Mouse (Mus musculus): Measurements from ENCODE around the gene Asap3. TPM values are rescaled to one million over a fixed set of nuclear protein-coding genes. Genes with fewer than 3 reads are reported as not detected.

The Asap3 gene
- total and polyA plus RNA-seq, 2 experiments from 2014 or later: 4.1 to 9.1 TPM

GRCm38 (mm10) chr4:136217063-136217462, 10.9 kb downstream of the Asap3 start:
- no peak for ATAC-seq
- no peak for TF ChIP-seq CTCF (IDR thresholded peaks at IDR 0.05; ENCODE audit: low read depth)
- no peaks in the 10 kb centered on the region for H3K27me3 ChIP-seq (ENCODE audit: insufficient read depth, low read length)
- H3K4me2 ChIP-seq (ENCODE audit: low read depth, low read length): no peak overlapping the region
- H3K4me3 ChIP-seq (ENCODE audit: low read length): no peak overlapping the region
- H3K27ac ChIP-seq: no peak overlapping the region; the same call in 1 of the 2 replicates
- no peaks in the 10 kb centered on the region for H3K36me3 ChIP-seq (ENCODE audit: insufficient read depth, low read length)
- no peak overlapping the region for H3K9ac ChIP-seq (replicated peaks; ENCODE audit: low read length)
- WGBS: 58% methylated on average over 10 of the region's 10 CpGs
- peaks cover 15% of the 10 kb centered on the region; the same call in 1 of the 2 replicates for H3K4me1 ChIP-seq (ENCODE audit: insufficient read depth, low read length)
- no peak for DNase-seq (ENCODE audit: low spot score)
- no peaks in the 10 kb centered on the region for H3K9me3 ChIP-seq (ENCODE audit: low read length)

GRCm38 (mm10) chr4:136218595-136219214, 12.5 kb downstream of the Asap3 start:
- H3K4me1 ChIP-seq (ENCODE audit: insufficient read depth, low read length): peaks cover 21% of the 10 kb centered on the region
- 0 out of 2 replicates have a peak overlapping the region, but pooled peaks have one; percentile 17 for H3K9ac ChIP-seq (replicated peaks; ENCODE audit: low read length)
- peak overlapping the region; percentile 43 for H3K4me2 ChIP-seq (ENCODE audit: low read depth, low read length)
- no peaks in the 10 kb centered on the region for H3K27me3 ChIP-seq (ENCODE audit: insufficient read depth, low read length)
- WGBS: 9% methylated on average over 18 of the region's 18 CpGs
- no peaks in the 10 kb centered on the region for H3K36me3 ChIP-seq (ENCODE audit: insufficient read depth, low read length)
- no peaks in the 10 kb centered on the region for H3K9me3 ChIP-seq (ENCODE audit: low read length)
- H3K27ac ChIP-seq: peak overlapping the region; percentile 28; the same call in 1 of the 2 replicates
- DNase-seq (ENCODE audit: low spot score) (peak; percentile 79), ATAC-seq (peak; percentile 72)
- TF ChIP-seq CTCF (IDR thresholded peaks at IDR 0.05; ENCODE audit: low read depth): peak; percentile 51
- H3K4me3 ChIP-seq (ENCODE audit: low read length): no peak overlapping the region

GRCm38 (mm10) chr4:136220133-136220775, 14.1 kb downstream of the Asap3 start:
- Histone ChIP-seq H3K27ac (no peak overlapping the region), H3K4me2 (ENCODE audit: low read depth, low read length) (no peak overlapping the region), H3K36me3 (ENCODE audit: insufficient read depth, low read length) (no peaks in the 10 kb centered on the region), H3K9ac (replicated peaks; ENCODE audit: low read length) (no peak overlapping the region), H3K4me3 (ENCODE audit: low read length) (no peak overlapping the region), H3K9me3 (ENCODE audit: low read length) (no peaks in the 10 kb centered on the region), H3K27me3 (ENCODE audit: insufficient read depth, low read length) (no peaks in the 10 kb centered on the region), H3K4me1 (ENCODE audit: insufficient read depth, low read length) (peaks cover 29% of the 10 kb centered on the region)
- ATAC-seq (no peak), DNase-seq (ENCODE audit: low spot score) (no peak)
- WGBS: 20% methylated on average over 17 of the region's 17 CpGs
- TF ChIP-seq CTCF (IDR thresholded peaks at IDR 0.05; ENCODE audit: low read depth): no peak

GRCm38 (mm10) chr4:136223549-136224239, 17.5 kb downstream of the Asap3 start:
- Histone ChIP-seq H3K27ac (peak overlapping the region; percentile 74), H3K9me3 (ENCODE audit: low read length) (no peaks in the 10 kb centered on the region), H3K4me1 (ENCODE audit: insufficient read depth, low read length) (peaks cover 22% of the 10 kb centered on the region), H3K9ac (replicated peaks; ENCODE audit: low read length) (0 out of 2 replicates have a peak overlapping the region, but pooled peaks have one; percentile 5), H3K27me3 (ENCODE audit: insufficient read depth, low read length) (no peaks in the 10 kb centered on the region), H3K4me3 (ENCODE audit: low read length) (no peak overlapping the region), H3K36me3 (ENCODE audit: insufficient read depth, low read length) (no peaks in the 10 kb centered on the region), H3K4me2 (ENCODE audit: low read depth, low read length) (no peak overlapping the region)
- ATAC-seq: peak; percentile 92
- DNase-seq (ENCODE audit: low spot score): peak; percentile 80
- peak; percentile 55 for TF ChIP-seq CTCF (IDR thresholded peaks at IDR 0.05; ENCODE audit: low read depth)
- WGBS: 49% methylated on average over 13 of the region's 13 CpGs

GRCm38 (mm10) chr4:136224240-136224559, 18.0 kb downstream of the Asap3 start:
- DNase-seq (ENCODE audit: low spot score): no peak
- Histone ChIP-seq H3K4me1 (ENCODE audit: insufficient read depth, low read length) (peaks cover 17% of the 10 kb centered on the region), H3K36me3 (ENCODE audit: insufficient read depth, low read length) (no peaks in the 10 kb centered on the region), H3K4me2 (ENCODE audit: low read depth, low read length) (no peak overlapping the region), H3K27ac (peak overlapping the region; percentile 74), H3K9me3 (ENCODE audit: low read length) (no peaks in the 10 kb centered on the region), H3K9ac (replicated peaks; ENCODE audit: low read length) (no peak overlapping the region), H3K27me3 (ENCODE audit: insufficient read depth, low read length) (no peaks in the 10 kb centered on the region), H3K4me3 (ENCODE audit: low read length) (no peak overlapping the region)
- WGBS: 29% methylated on average over 5 of the region's 5 CpGs
- ATAC-seq: no peak
- no peak for TF ChIP-seq CTCF (IDR thresholded peaks at IDR 0.05; ENCODE audit: low read depth)

- no peaks in the 10 kb centered on the region for H3K9me3 ChIP-seq (ENCODE audit: low read length)
- DNase-seq (ENCODE audit: low spot score): no peak
- no peak for TF ChIP-seq CTCF (IDR thresholded peaks at IDR 0.05; ENCODE audit: low read depth)
- 82% methylated on average over 23 of the region's 23 CpGs for WGBS
- H3K27ac ChIP-seq: peak overlapping the region; percentile 74
- H3K4me1 ChIP-seq (ENCODE audit: insufficient read depth, low read length): peaks cover 17% of the 10 kb centered on the region
- no peak overlapping the region for H3K4me2 ChIP-seq (ENCODE audit: low read depth, low read length)
- no peak for ATAC-seq
- no peak overlapping the region for H3K9ac ChIP-seq (replicated peaks; ENCODE audit: low read length)
- no peaks in the 10 kb centered on the region for H3K27me3 ChIP-seq (ENCODE audit: insufficient read depth, low read length)
- no peak overlapping the region for H3K4me3 ChIP-seq (ENCODE audit: low read length)
- H3K36me3 ChIP-seq (ENCODE audit: insufficient read depth, low read length): no peaks in the 10 kb centered on the region
Measured at GRCm38 (mm10) chr4:136224677-136225460, 18.7 kb downstream of the Asap3 start.
